Mouse (Mus musculus) hindbrain, postnatal 0 days (tissue): ENCODE results near the gene Islr. TPM values are rescaled to one million over a fixed set of nuclear protein-coding genes. Genes with fewer than 3 reads are reported as not detected.

Source experiments
- ATAC-seq: fragments of 200-750 bp; cut with Nextera tagmentation; 2 replicates; pipeline ENCODE4 v1.8.0; 2017; ENCODE audit warnings: mild to moderate bottlenecking, moderate TSS enrichment, moderate library complexity
- DNase-seq: peaks from one replicate; pipeline ENCODE4 v3.0.0-alpha.2; 2015; ENCODE audit warnings: low spot score
- H3K27ac ChIP-seq: fragments of 300-500 bp; sonication (generic); 2 replicates; pipeline ENCODE4 v1.5.1; 2014; ENCODE audit warnings: mild to moderate bottlenecking
- H3K27me3 ChIP-seq: fragments of 300-500 bp; sonication (generic); 2 replicates; pipeline ENCODE4 v1.6.1; 2014; ENCODE audit warnings: low read length, mixed read lengths; ENCODE audit not compliant: insufficient read depth
- H3K36me3 ChIP-seq: fragments of 300-500 bp; sonication (generic); 2 replicates; pipeline ENCODE4 v1.6.1; 2014; ENCODE audit warnings: low read length, mixed read lengths; ENCODE audit not compliant: insufficient read depth
- H3K4me1 ChIP-seq: fragments of 300-500 bp; sonication (generic); 2 replicates; pipeline ENCODE4 v1.6.1; 2014; ENCODE audit warnings: antibody characterized with exemption, low read length, mixed read lengths; ENCODE audit not compliant: insufficient read depth
- H3K4me2 ChIP-seq: fragments of 300-500 bp; sonication (generic); 2 replicates; pipeline ENCODE4 v1.6.1; 2014; ENCODE audit warnings: low read depth, mild to moderate bottlenecking, low read length, moderate library complexity, mixed read lengths
- H3K4me3 ChIP-seq: fragments of 300-500 bp; sonication (generic); 2 replicates; pipeline ENCODE4 v1.5.1; 2014; ENCODE audit warnings: low read length
- H3K9ac ChIP-seq: fragments of 300-500 bp; sonication (generic); replicated peaks from 2 replicates; pipeline ENCODE4 v1.6.1; 2014; ENCODE audit warnings: mild to moderate bottlenecking, low read length, moderate library complexity, mixed read lengths
- H3K9me3 ChIP-seq: fragments of 300-500 bp; sonication (generic); 2 replicates; pipeline ENCODE4 v1.6.1; 2016; ENCODE audit warnings: low read length, mixed read lengths
- CTCF ChIP-seq: IDR thresholded peaks from 2 replicates; pipeline ENCODE4 v1.5.1; 2016; ENCODE audit warnings: antibody characterized with exemption, control low read depth, low read depth
- WGBS: fragments of 180-500 bp; shearing (Covaris S2); extraction: QIAGEN DNeasy Blood & Tissue Kit; methylation state at CpG from one replicate; pipeline ENCODE4 v1.1.7; 2014; 5-methylcytosine and 5-hydroxymethylcytosine counted together
- polyA plus RNA-seq: library from polyadenylated mRNA; unstranded; fragments of >200 nt; fragmentation: Nextera tagmentation; extraction: Ambion mirVana; gene quantifications from 2 replicates; pipeline ENCODE4 v1.2.1, GENCODE M21; 2015
- total RNA-seq: library from RNA; depleted of rRNA; stranded (reverse); fragments of >200 nt; gene quantifications from 2 replicates; pipeline ENCODE4 v1.2.3, GENCODE M21; 2014

The Islr gene
- total and polyA plus RNA-seq, 2 experiments from 2014 or later: 33.5 to 72.8 TPM

- no peaks in the 10 kb centered on the region for H3K9me3 ChIP-seq
- peak overlapping the region; percentile 49 for H3K4me2 ChIP-seq
- 5% methylated on average over 46 of the region's 46 CpGs for WGBS
- ATAC-seq (no peak), DNase-seq (peak; percentile 21)
- H3K9ac ChIP-seq: peak overlapping the region; percentile 30
- no peak for TF ChIP-seq CTCF
- H3K27me3 ChIP-seq: peaks cover 36% of the 10 kb centered on the region
- H3K4me1 ChIP-seq: peaks cover 15% of the 10 kb centered on the region; the same call in 1 of the 2 replicates
- H3K36me3 ChIP-seq: no peaks in the 10 kb centered on the region
- peak overlapping the region; percentile 78; the same call in 1 of the 2 replicates for H3K27ac ChIP-seq
- H3K4me3 ChIP-seq: peak overlapping the region; percentile 33
Measured at GRCm38 (mm10) chr9:58196610-58197567, 7.2 kb downstream of the Islr start.

GRCm38 (mm10) chr9:58196141-58196540, 8.0 kb downstream of the Islr start:
- no peaks in the 10 kb centered on the region for H3K36me3 ChIP-seq
- no peaks in the 10 kb centered on the region for H3K9me3 ChIP-seq
- H3K27ac ChIP-seq: 0 out of 2 replicates have a peak overlapping the region, but pooled peaks have one; percentile 1
- no peak for DNase-seq
- 5% methylated on average over 14 of the region's 14 CpGs for WGBS
- no peak for TF ChIP-seq CTCF
- peak overlapping the region; percentile 30 for H3K9ac ChIP-seq
- peak overlapping the region; percentile 49 for H3K4me2 ChIP-seq
- H3K27me3 ChIP-seq: peaks cover 30% of the 10 kb centered on the region
- H3K4me1 ChIP-seq: peaks cover 15% of the 10 kb centered on the region; the same call in 1 of the 2 replicates
- ATAC-seq: no peak
- H3K4me3 ChIP-seq: peak overlapping the region; percentile 33

- 0 out of 2 replicates have a peak overlapping the region, but pooled peaks have one; percentile 30 for H3K9ac ChIP-seq
- peaks cover 25% of the 10 kb centered on the region for H3K27me3 ChIP-seq
- peak overlapping the region; percentile 33 for H3K4me3 ChIP-seq
- peak overlapping the region; percentile 49 for H3K4me2 ChIP-seq
- no peak overlapping the region for H3K27ac ChIP-seq
- DNase-seq (no peak), ATAC-seq (no peak)
- H3K9me3 ChIP-seq: no peaks in the 10 kb centered on the region
- 30% methylated on average over 1 of the region's 1 CpGs for WGBS
- peaks cover 15% of the 10 kb centered on the region; the same call in 1 of the 2 replicates for H3K4me1 ChIP-seq
- no peak for TF ChIP-seq CTCF
- no peaks in the 10 kb centered on the region for H3K36me3 ChIP-seq
Measured at GRCm38 (mm10) chr9:58195671-58196070, 8.4 kb downstream of the Islr start.

GRCm38 (mm10) chr9:58194222-58194621, 9.9 kb downstream of the Islr start:
- Histone ChIP-seq H3K9me3 (no peaks in the 10 kb centered on the region), H3K36me3 (no peaks in the 10 kb centered on the region), H3K4me3 (no peak overlapping the region), H3K9ac (no peak overlapping the region), H3K27me3 (peaks cover 12% of the 10 kb centered on the region), H3K27ac (no peak overlapping the region), H3K4me2 (no peak overlapping the region), H3K4me1 (peaks cover 15% of the 10 kb centered on the region; the same call in 1 of the 2 replicates)
- no peak for DNase-seq
- no peak for TF ChIP-seq CTCF
- no peak for ATAC-seq
- 69% methylated on average over 9 of the region's 9 CpGs for WGBS

- Histone ChIP-seq H3K4me2 (no peak overlapping the region), H3K27me3 (no peaks in the 10 kb centered on the region), H3K27ac (no peak overlapping the region), H3K9me3 (no peaks in the 10 kb centered on the region), H3K4me3 (no peak overlapping the region), H3K4me1 (no peaks in the 10 kb centered on the region), H3K9ac (no peak overlapping the region), H3K36me3 (no peaks in the 10 kb centered on the region)
- 64% methylated on average over 6 of the region's 6 CpGs for WGBS
- no peak for DNase-seq
- TF ChIP-seq CTCF: no peak
- no peak for ATAC-seq
Measured at GRCm38 (mm10) chr9:58184456-58184855, 19.6 kb downstream of the Islr start.

GRCm38 (mm10) chr9:58179390-58179789, 24.7 kb downstream of the Islr start:
- Histone ChIP-seq H3K27me3 (no peaks in the 10 kb centered on the region), H3K36me3 (no peaks in the 10 kb centered on the region), H3K9me3 (no peaks in the 10 kb centered on the region), H3K4me2 (no peak overlapping the region), H3K4me1 (peaks cover 4% of the 10 kb centered on the region; the same call in 1 of the 2 replicates), H3K4me3 (no peak overlapping the region), H3K9ac (no peak overlapping the region), H3K27ac (no peak overlapping the region)
- WGBS: 77% methylated on average over 2 of the region's 2 CpGs
- ATAC-seq (no peak), DNase-seq (no peak)
- no peak for TF ChIP-seq CTCF
